Mouse (Mus musculus) heart, embryonic 13.5 days (tissue): ENCODE results near the gene St8sia2. TPM values are rescaled to one million over a fixed set of nuclear protein-coding genes. Genes with fewer than 3 reads are reported as not detected.
"Not testable (repeated sequence)": the region's sequence is repeated elsewhere in the genome, so short reads cannot be mapped to it uniquely, and the experiment has no call there.

Experiments
- ATAC-seq: fragments of 200-750 bp; cut with Nextera tagmentation; 2 replicates; pipeline ENCODE4 v1.8.0; 2017; ENCODE audit warnings: moderate TSS enrichment; ENCODE audit not compliant: insufficient number of reproducible peaks, low FRiP score, low TSS enrichment; ENCODE audit errors: extremely low read depth
- H3K27ac ChIP-seq: fragments of 300-500 bp; sonication (generic); replicated peaks from 2 replicates; pipeline ENCODE4 v1.5.1; 2015; ENCODE audit warnings: moderate library complexity, mild to moderate bottlenecking, inconsistent platforms
- H3K27me3 ChIP-seq: fragments of 300-500 bp; sonication (generic); replicated peaks from 2 replicates; pipeline ENCODE4 v1.6.1; 2015; ENCODE audit warnings: mild to moderate bottlenecking, inconsistent platforms
- H3K36me3 ChIP-seq: fragments of 300-500 bp; sonication (generic); 2 replicates; pipeline ENCODE4 v1.6.1; 2015; ENCODE audit warnings: mild to moderate bottlenecking, inconsistent platforms
- H3K4me1 ChIP-seq: fragments of 300-500 bp; sonication (generic); 2 replicates; pipeline ENCODE4 v1.6.1; 2015; ENCODE audit warnings: inconsistent platforms
- H3K4me2 ChIP-seq: fragments of 300-500 bp; sonication (generic); 2 replicates; pipeline ENCODE4 v1.6.1; 2015; ENCODE audit warnings: inconsistent platforms, mild to moderate bottlenecking, moderate library complexity
- H3K4me3 ChIP-seq: fragments of 300-500 bp; sonication (generic); 2 replicates; pipeline ENCODE4 v1.5.1; 2015; ENCODE audit warnings: moderate library complexity, mild to moderate bottlenecking, inconsistent platforms
- H3K9ac ChIP-seq: fragments of 300-500 bp; sonication (generic); 2 replicates; pipeline ENCODE4 v1.6.1; 2015; ENCODE audit warnings: inconsistent platforms, mild to moderate bottlenecking, moderate library complexity
- H3K9me3 ChIP-seq: fragments of 300-500 bp; sonication (generic); 2 replicates; pipeline ENCODE4 v1.6.1; 2016; ENCODE audit warnings: inconsistent platforms
- WGBS: fragments of 180-500 bp; shearing (Covaris S2); methylation state at CpG from one replicate; pipeline ENCODE4 v1.1.7; 2015; ENCODE audit warnings: mixed read lengths; 5-methylcytosine and 5-hydroxymethylcytosine counted together
- polyA plus RNA-seq: library from polyadenylated mRNA; unstranded; fragments of >200 nt; fragmentation: Nextera tagmentation; extraction: Ambion mirVana; gene quantifications from 2 replicates; pipeline ENCODE4 v1.2.1, GENCODE M21; 2015

St8sia2 gene
- polyA plus RNA-seq, 1 experiment from 2014 or later: 2.8 TPM

DNA sequence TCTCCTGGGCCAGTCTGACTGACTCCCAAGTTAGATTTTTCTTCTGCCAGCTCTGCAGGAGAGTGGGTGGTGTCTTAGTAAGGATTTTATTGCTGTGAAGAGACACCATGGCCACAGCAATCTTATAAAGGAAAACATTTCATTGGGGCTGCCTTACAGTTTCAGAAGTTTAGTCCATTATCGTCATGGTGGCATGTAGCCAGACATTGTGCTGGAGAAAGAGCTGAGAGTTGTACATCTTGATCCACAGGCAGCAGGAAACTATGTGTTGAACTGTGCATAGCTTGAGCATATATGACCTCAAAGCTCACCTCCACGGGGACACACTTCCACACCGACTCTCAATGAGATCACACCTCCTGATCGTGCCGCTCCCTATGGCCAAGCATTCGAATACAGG, 8.3 kb upstream of the St8sia2 start:
- Histone ChIP-seq H3K36me3 (no peaks in the 10 kb centered on the region), H3K27ac (no peak overlapping the region), H3K4me2 (no peak overlapping the region), H3K27me3 (peaks cover 18% of the 10 kb centered on the region), H3K4me3 (no peak overlapping the region), H3K9ac (no peak overlapping the region), H3K4me1 (no peaks in the 10 kb centered on the region), H3K9me3 (no peaks in the 10 kb centered on the region)
- whole genome bisulfite sequencing: 70% methylated on average over 6 of the region's 6 CpGs
- ATAC-seq: no peak

DNA sequence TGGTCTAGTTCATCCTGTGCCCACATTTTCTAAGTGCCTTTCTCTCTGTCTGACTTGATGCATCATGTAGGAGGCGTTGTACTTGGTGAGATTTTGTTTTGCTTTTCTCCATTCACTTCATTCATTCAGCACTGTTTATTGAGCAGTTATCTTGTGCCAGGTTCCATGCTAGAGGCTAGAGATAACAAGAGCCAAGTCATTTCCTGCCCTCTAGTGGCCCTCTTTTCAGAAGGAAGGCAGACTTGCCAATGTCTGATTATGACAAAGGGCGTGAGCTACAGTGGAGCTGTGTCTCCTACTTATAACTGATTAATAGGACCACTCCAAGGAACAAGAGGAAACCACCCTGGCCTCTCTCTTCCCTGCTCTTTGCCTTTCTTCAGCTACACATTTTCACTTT, 3.1 kb upstream of the St8sia2 start:
- 42% methylated on average over 2 of the region's 2 CpGs for WGBS
- Histone ChIP-seq H3K4me2 (no peak overlapping the region), H3K4me3 (no peak overlapping the region), H3K36me3 (no peaks in the 10 kb centered on the region), H3K9ac (no peak overlapping the region), H3K4me1 (peaks cover 14% of the 10 kb centered on the region), H3K9me3 (no peaks in the 10 kb centered on the region), H3K27me3 (peaks cover 51% of the 10 kb centered on the region), H3K27ac (no peak overlapping the region)
- ATAC-seq: no peak

DNA sequence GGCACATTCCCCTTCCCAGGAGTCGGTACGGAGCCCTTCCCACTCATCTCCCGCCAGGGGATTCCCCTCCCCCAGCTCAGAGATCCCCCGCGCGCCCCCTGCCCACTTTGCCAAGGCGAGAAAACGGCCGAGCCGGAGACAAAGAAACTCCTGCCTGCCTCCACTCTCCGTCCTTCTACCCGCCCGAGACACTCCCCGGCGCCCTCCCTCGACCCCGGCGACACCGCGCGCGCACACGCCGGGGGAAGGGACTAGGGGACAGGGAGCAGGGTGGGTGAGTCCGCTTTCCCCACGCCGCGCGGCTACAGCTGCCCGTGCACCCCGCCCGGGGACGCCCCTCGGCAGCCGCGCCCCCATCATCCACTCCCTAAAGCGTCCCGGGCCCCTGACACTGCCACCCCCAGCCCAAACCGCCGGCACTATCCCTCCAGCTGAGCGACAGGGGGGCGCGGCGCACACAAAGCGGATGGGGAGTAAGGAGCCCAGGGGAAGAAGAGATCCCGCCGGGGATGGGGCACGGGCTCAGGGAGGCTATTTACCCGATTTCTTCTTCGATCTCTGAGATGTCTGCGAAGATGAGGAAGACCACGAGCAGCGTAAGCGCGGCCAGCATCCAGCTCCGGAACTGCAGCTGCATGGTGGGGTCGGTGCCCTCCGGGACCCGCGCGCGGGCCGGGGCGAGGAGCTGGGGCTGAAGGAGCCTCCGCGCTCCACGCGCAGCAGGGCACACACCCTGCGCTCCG, 461 bp downstream of the St8sia2 start:
- peak overlapping the region; percentile 73 for H3K4me3 ChIP-seq
- H3K9ac ChIP-seq: peak overlapping the region; percentile 83
- no peak for ATAC-seq
- under 1% methylated on average over 70 of the region's 70 CpGs for WGBS
- peaks cover 73% of the 10 kb centered on the region for H3K27me3 ChIP-seq
- no peaks in the 10 kb centered on the region for H3K36me3 ChIP-seq
- H3K27ac ChIP-seq: peak overlapping the region; percentile 56; the same call in 1 of the 2 replicates
- peak overlapping the region; percentile 99 for H3K4me2 ChIP-seq
- peaks cover 14% of the 10 kb centered on the region for H3K4me1 ChIP-seq
- H3K9me3 ChIP-seq: no peaks in the 10 kb centered on the region

DNA sequence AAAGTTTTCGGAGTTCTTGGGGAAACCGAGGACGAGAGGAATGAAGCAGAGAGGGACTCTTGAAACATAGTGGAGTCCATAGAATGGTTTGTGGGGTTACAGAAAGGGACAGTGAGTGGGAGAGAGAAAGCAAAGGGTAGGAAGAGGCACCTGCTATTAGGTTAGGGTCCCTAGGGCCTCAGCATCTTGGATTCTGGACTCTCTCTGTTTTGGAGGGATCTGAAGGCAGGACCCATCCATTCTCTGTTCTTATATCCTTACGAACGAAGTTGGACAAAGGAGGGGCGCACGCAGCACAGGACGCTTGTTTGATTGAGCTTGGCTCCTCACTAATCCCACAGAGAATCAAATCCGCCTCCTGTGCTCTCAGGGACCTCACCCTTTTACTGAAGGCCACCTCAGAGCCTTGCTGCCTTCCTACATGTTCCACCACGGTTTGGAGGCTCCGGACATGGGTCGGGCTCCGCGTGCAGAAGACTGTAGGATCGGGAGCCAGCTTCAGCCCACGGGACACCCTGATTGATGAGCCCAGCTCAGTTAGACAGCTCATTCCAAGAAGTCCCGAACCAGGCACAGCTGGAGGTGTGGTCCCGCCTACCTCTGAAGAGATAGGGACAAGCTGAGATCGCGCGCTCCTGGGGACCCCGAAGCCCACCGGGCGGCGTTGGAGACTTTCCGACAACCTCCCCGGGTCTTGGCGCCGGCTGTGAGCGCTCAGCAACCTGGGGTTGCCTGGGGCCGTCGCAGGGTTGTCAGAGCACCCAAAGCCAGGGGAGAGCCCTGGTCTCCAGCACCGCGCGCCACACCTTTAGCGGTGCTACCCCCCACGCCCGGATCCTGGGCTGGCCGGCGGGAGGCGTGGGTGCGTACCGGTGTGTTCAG, 1.3 kb downstream of the St8sia2 start:
- WGBS: 5% methylated on average over 43 of the region's 43 CpGs
- no peaks in the 10 kb centered on the region for H3K36me3 ChIP-seq
- no peak for ATAC-seq
- peaks cover 17% of the 10 kb centered on the region for H3K4me1 ChIP-seq
- H3K4me2 ChIP-seq: peak overlapping the region; percentile 99
- H3K9ac ChIP-seq: peak overlapping the region; percentile 83
- peaks cover 75% of the 10 kb centered on the region for H3K27me3 ChIP-seq
- no peak overlapping the region for H3K27ac ChIP-seq
- H3K9me3 ChIP-seq: no peaks in the 10 kb centered on the region
- H3K4me3 ChIP-seq: peak overlapping the region; percentile 73

DNA sequence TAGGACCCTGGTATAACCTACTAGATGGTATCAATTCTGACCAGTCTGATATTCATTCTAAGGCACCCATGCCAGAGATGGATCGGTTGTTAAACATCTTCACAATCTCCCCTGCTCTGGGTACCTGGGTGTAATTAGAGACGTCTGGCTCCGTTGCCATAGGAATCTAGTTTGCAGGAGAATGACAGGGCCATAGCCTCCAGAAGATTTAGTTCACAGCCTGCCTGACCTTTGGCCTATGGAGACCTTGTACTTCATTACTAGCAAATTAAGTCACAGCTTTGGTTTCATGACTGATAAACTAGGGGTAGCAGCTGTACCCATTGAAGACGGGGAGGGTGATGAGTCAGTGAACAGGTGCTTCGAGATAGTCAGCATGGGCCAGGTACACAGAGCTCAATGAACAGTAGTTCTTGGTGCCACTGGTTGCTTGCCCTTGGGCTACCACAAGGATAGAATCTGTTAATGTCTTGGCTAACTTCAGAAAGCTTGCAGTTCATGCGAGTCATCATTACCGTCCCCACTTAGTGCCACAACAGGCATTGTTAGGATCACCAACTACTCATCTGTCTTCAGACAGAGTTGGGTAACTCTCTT, 4.4 kb downstream of the St8sia2 start:
- Histone ChIP-seq H3K4me3 (no peak overlapping the region), H3K27me3 (peaks cover 72% of the 10 kb centered on the region), H3K4me1 (peaks cover 23% of the 10 kb centered on the region), H3K27ac (no peak overlapping the region), H3K4me2 (no peak overlapping the region), H3K36me3 (no peaks in the 10 kb centered on the region), H3K9me3 (no peaks in the 10 kb centered on the region), H3K9ac (no peak overlapping the region)
- ATAC-seq: no peak
- 64% methylated on average over 7 of the region's 7 CpGs for WGBS

DNA sequence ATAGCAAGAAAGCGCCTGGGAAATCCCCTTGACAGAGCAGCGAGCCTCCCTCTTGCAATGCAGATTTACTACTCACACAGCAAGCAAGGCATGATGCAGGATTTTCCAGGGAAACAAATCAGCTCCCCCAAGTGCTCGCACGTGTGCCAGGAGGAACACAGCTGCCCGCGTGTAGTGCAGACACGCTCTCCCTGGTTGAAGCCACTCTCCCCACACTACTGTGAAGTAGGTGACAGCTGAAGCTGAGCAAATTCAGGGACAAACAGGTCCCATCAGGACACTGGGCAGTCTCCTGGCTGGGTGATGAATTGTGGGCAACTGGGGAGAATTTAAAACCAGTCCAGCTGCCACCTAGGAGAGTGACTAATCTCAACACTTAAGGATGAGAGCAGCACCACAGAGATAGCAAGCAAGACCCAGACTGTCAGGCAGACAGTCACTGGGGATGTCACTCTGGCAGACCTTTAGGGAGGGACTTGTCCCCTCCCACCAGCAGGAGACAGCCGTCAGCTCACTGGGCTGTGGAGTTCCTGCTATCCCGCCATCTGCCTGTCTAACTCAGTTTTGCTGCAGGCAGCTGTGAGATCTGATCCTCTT, 6.6 kb downstream of the St8sia2 start:
- H3K27me3 ChIP-seq: peaks cover 57% of the 10 kb centered on the region
- H3K36me3 ChIP-seq: no peaks in the 10 kb centered on the region
- no peaks in the 10 kb centered on the region for H3K9me3 ChIP-seq
- no peak for ATAC-seq
- peaks cover 13% of the 10 kb centered on the region for H3K4me1 ChIP-seq
- 8% methylated on average over 9 of the region's 9 CpGs for whole genome bisulfite sequencing
- no peak overlapping the region for H3K4me3 ChIP-seq
- H3K9ac ChIP-seq: no peak overlapping the region
- no peak overlapping the region for H3K27ac ChIP-seq
- H3K4me2 ChIP-seq: no peak overlapping the region

DNA sequence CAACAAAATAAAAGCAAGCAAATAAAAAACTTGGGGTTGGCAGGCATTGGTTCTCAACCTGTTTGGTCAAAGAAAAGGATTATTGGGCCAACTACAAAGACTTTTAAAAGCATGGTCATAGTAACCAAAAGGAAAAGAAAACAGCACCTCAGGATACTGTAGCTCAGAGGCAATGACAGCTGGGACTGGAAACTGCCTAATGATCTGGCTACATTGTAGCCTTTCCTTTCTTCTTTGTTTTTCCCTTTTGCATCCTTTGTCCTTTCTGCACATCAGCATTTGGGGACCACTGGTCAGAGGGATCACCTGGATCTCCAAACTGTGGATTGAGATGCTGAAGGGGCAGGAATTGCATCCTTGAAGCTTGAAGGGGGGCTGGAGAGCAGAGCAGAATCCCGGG, 7.1 kb downstream of the St8sia2 start:
- no peak overlapping the region for H3K4me2 ChIP-seq
- H3K9me3 ChIP-seq: no peaks in the 10 kb centered on the region
- H3K4me3 ChIP-seq: no peak overlapping the region
- no peak overlapping the region for H3K27ac ChIP-seq
- WGBS: 0% methylated on average over 1 of the region's 1 CpGs
- no peak for ATAC-seq
- no peak overlapping the region for H3K9ac ChIP-seq
- no peaks in the 10 kb centered on the region for H3K36me3 ChIP-seq
- H3K27me3 ChIP-seq: peaks cover 52% of the 10 kb centered on the region
- H3K4me1 ChIP-seq: peaks cover 11% of the 10 kb centered on the region

DNA sequence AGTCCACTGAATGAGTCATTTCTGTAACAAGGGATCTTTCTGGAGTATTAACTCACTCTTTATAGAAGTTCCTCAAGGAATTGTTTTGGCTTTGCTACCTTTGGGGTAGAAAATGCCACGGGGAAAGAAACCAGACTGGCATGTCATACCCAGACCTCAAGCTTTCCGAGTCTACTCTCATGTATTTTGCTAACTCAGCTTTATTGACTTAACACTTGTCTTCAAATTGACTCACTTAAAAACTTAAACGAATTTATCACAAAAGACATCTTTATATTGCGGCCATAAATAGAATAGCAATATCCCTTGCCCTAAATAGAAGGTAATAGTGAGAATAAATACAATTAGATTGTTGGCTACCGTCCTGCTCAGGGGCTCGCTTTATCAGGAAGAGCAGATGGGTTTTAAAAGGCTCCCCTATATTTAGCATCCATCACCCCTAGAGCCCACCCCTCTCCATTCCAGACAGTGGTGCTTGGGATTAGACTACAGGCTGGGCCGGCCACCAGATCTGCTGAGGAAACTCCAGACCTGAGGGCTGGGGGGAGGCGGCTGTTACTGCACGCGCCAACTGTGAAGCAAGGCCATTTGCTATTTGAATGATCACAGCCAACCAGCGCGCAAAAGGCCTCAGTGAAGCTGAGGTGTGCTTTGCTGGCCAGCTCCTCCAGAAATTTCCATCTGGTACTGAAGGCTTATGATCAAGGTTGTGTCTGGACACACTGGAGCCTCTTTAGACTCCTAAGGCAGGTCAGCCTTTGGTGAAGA, 12.6 kb downstream of the St8sia2 start:
- H3K4me1 ChIP-seq: 0 out of 2 replicates have a peak, but pooled peaks cover 5% of the 10 kb centered on the region
- ATAC-seq: no peak
- no peak overlapping the region for H3K27ac ChIP-seq
- no peaks in the 10 kb centered on the region for H3K36me3 ChIP-seq
- peaks cover 13% of the 10 kb centered on the region; the same call in 1 of the 2 replicates for H3K27me3 ChIP-seq
- H3K9ac ChIP-seq: no peak overlapping the region
- H3K9me3 ChIP-seq: no peaks in the 10 kb centered on the region
- no peak overlapping the region for H3K4me3 ChIP-seq
- 60% methylated on average over 12 of the region's 12 CpGs for WGBS
- no peak overlapping the region for H3K4me2 ChIP-seq

DNA sequence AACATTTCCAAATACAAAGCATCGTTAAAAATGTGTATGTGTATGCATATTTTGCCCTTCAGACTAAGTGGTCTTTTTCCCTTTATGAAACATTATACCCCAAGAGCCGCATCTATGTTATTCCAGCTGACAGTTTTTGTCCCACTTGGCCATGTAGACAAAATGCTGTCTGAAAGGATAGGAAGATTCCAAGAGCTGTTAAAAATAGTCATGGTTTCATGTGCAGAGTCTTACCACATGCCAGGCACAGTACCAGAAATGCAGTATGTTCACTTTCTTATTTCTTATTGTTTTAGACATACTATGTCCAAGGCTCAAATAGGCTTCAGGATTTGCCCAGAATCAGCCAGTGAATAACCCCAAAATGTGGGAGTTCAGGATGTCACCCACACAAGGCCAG, 24.1 kb downstream of the St8sia2 start:
- Histone ChIP-seq H3K4me3 (no peak overlapping the region), H3K27me3 (no peaks in the 10 kb centered on the region), H3K9me3 (0 out of 2 replicates have a peak, but pooled peaks cover 4% of the 10 kb centered on the region), H3K4me1 (no peaks in the 10 kb centered on the region), H3K36me3 (no peaks in the 10 kb centered on the region), H3K4me2 (no peak overlapping the region), H3K9ac (no peak overlapping the region), H3K27ac (no peak overlapping the region)
- ATAC-seq: no peak
- 77% methylated on average over 2 of the region's 2 CpGs for WGBS

DNA sequence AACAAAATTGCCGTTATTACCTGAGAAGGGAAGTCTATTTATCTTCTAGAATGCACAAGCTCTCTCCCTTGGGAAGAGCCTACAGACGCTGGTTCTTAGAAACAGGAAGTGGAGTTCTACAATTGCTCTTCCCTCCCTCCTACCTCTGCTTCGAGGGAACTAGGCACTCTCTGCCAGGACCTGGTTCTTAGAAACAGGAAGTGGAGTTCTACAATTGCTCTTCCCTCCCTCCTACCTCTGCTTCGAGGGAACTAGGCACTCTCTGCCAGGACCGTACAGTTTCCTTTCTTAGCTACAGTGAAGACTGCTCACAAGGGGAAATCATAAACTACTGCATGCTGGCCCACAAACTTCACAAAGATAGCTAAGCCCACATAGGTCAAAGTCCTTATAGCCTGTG, 41.3 kb downstream of the St8sia2 start:
- 42% methylated on average over 5 of the region's 5 CpGs for WGBS

More for the DNA sequence above, 41.3 kb downstream of the St8sia2 start:
- ATAC-seq, H3K27me3 ChIP-seq, H3K36me3 ChIP-seq, H3K4me1 ChIP-seq, H3K4me2 ChIP-seq, H3K9ac ChIP-seq, H3K4me3 ChIP-seq, H3K9me3 ChIP-seq, H3K27ac ChIP-seq: not testable (repeated sequence)
